Mouse (Mus musculus) ES-Bruce4 (cell line): Measurements from ENCODE around the gene Taar7e.

Source experiments
- CTCF ChIP-seq: IDR thresholded peaks from one replicate; pipeline ENCODE4 v1.8.1; 2011; ENCODE audit warnings: low read depth, low read length
- EP300 ChIP-seq: IDR thresholded peaks from 2 replicates; pipeline ENCODE4 v1.6.1; 2011; ENCODE audit warnings: low read depth, low read length; ENCODE audit not compliant: insufficient read depth
- POLR2A ChIP-seq: IDR thresholded peaks from one replicate; pipeline ENCODE4 v1.8.1; 2011; ENCODE audit warnings: low read length; ENCODE audit not compliant: insufficient read depth

- TF ChIP-seq EP300, result no peak
- no peak for TF ChIP-seq CTCF
- no peak for TF ChIP-seq POLR2A
Measured at GRCm38 (mm10) chr10:24049210-24049609, 11.8 kb downstream of the Taar7e start, which contains the start of gene Taar7f.
